Mouse (Mus musculus) midbrain, embryonic 10.5 days (tissue): ENCODE measurements around the gene Hsbp1. TPM values are rescaled to one million over a fixed set of nuclear protein-coding genes. Genes with fewer than 3 reads are reported as not detected.
"Not testable (repeated sequence)": the region's sequence is repeated elsewhere in the genome, so short reads cannot be mapped to it uniquely, and the experiment has no call there.

ENCODE experiments used
- DNase-seq: peaks from one replicate; pipeline ENCODE4 v3.0.0-alpha.2; 2017; ENCODE audit warnings: low spot score
- H3K27ac ChIP-seq: fragments of 300-500 bp; sonication (generic); replicated peaks from 2 replicates; pipeline ENCODE4 v1.5.1; 2016; ENCODE audit warnings: mild to moderate bottlenecking
- H3K27me3 ChIP-seq: fragments of 300-500 bp; sonication (generic); 2 replicates; pipeline ENCODE4 v1.6.1; 2016; ENCODE audit warnings: low read depth, mild to moderate bottlenecking; ENCODE audit not compliant: poor library complexity, severe bottlenecking
- H3K36me3 ChIP-seq: fragments of 300-500 bp; sonication (generic); 2 replicates; pipeline ENCODE4 v1.6.1; 2016; ENCODE audit warnings: mild to moderate bottlenecking, moderate library complexity
- H3K4me1 ChIP-seq: fragments of 300-500 bp; sonication (generic); 2 replicates; pipeline ENCODE4 v1.6.1; 2016
- H3K4me3 ChIP-seq: fragments of 300-500 bp; sonication (generic); 2 replicates; pipeline ENCODE4 v1.5.1; 2016; ENCODE audit warnings: mild to moderate bottlenecking, moderate library complexity
- H3K9me3 ChIP-seq: fragments of 300-500 bp; sonication (generic); replicated peaks from 2 replicates; pipeline ENCODE4 v1.6.1; 2016; ENCODE audit warnings: mild to moderate bottlenecking
- WGBS: fragments of 180-500 bp; shearing (Covaris S2); methylation state at CpG from one replicate; pipeline ENCODE4 v1.1.7; 2016; 5-methylcytosine and 5-hydroxymethylcytosine counted together
- polyA plus RNA-seq: library from polyadenylated mRNA; unstranded; fragments of >200 nt; fragmentation: Nextera tagmentation; extraction: Ambion mirVana; gene quantifications from 2 replicates; pipeline ENCODE4 v1.2.1, GENCODE M21; 2016

Gene Hsbp1
- polyA plus RNA-seq, 1 experiment from 2014 or later = 267 TPM

- H3K4me1 ChIP-seq = no peaks in the 10 kb centered on the region
- H3K9me3 ChIP-seq = no peaks in the 10 kb centered on the region
- DNase-seq = no peak
- H3K36me3 ChIP-seq = peaks cover 32% of the 10 kb centered on the region
- H3K27me3 ChIP-seq = no peaks in the 10 kb centered on the region
- no peak overlapping the region for H3K27ac ChIP-seq
- no peak overlapping the region for H3K4me3 ChIP-seq
- 90% methylated on average over 10 of the region's 10 CpGs for WGBS
These were observed 8.8 kb downstream of the Hsbp1 start for GRCm38 (mm10) chr8:119352977-119353658.

GRCm38 (mm10) chr8:119353659-119354023, 9.4 kb downstream of the Hsbp1 start:
- Histone ChIP-seq H3K27me3 (no peaks in the 10 kb centered on the region), H3K36me3 (peaks cover 27% of the 10 kb centered on the region), H3K4me3 (no peak overlapping the region), H3K4me1 (no peaks in the 10 kb centered on the region), H3K27ac (no peak overlapping the region), H3K9me3 (no peaks in the 10 kb centered on the region)
- 89% methylated on average over 6 of the region's 6 CpGs for WGBS
- no peak for DNase-seq

GRCm38 (mm10) chr8:119356631-119357030, 12.3 kb downstream of the Hsbp1 start:
- not testable (repeated sequence) for DNase-seq

GRCm38 (mm10) chr8:119358175-119358574, 13.9 kb downstream of the Hsbp1 start:
- 82% methylated on average over 7 of the region's 7 CpGs for WGBS
- H3K27ac ChIP-seq = no peak overlapping the region
- no peak for DNase-seq

More at GRCm38 (mm10) chr8:119356631-119357030, 12.3 kb downstream of the Hsbp1 start:
- not testable (repeated sequence) for H3K4me1 ChIP-seq, H3K9me3 ChIP-seq, H3K36me3 ChIP-seq, H3K27ac ChIP-seq, H3K27me3 ChIP-seq, H3K4me3 ChIP-seq
- 63% methylated on average over 5 of the region's 5 CpGs for WGBS

GRCm38 (mm10) chr8:119358836-119359235, 14.5 kb downstream of the Hsbp1 start:
- H3K4me3 ChIP-seq = no peak overlapping the region
- no peaks in the 10 kb centered on the region for H3K9me3 ChIP-seq
- no peaks in the 10 kb centered on the region for H3K27me3 ChIP-seq
- H3K36me3 ChIP-seq = no peaks in the 10 kb centered on the region
- peak; percentile 50 for DNase-seq
- H3K4me1 ChIP-seq = peaks cover 4% of the 10 kb centered on the region; the same call in 1 of the 2 replicates
- H3K27ac ChIP-seq = no peak overlapping the region
- 48% methylated on average over 14 of the region's 14 CpGs for WGBS

More at GRCm38 (mm10) chr8:119358175-119358574, 13.9 kb downstream of the Hsbp1 start:
- H3K4me1 ChIP-seq = peaks cover 4% of the 10 kb centered on the region; the same call in 1 of the 2 replicates
- no peak overlapping the region for H3K4me3 ChIP-seq
- H3K27me3 ChIP-seq = no peaks in the 10 kb centered on the region
- no peaks in the 10 kb centered on the region for H3K9me3 ChIP-seq
- H3K36me3 ChIP-seq = no peaks in the 10 kb centered on the region

- no peak overlapping the region for H3K27ac ChIP-seq
- peaks cover 4% of the 10 kb centered on the region; the same call in 1 of the 2 replicates for H3K4me1 ChIP-seq
- no peaks in the 10 kb centered on the region for H3K36me3 ChIP-seq
- no peak for DNase-seq
- no peaks in the 10 kb centered on the region for H3K27me3 ChIP-seq
- 74% methylated on average over 8 of the region's 8 CpGs for WGBS
- no peak overlapping the region for H3K4me3 ChIP-seq
- H3K9me3 ChIP-seq = no peaks in the 10 kb centered on the region
These were observed 16.5 kb downstream of the Hsbp1 start for GRCm38 (mm10) chr8:119360686-119361295.

GRCm38 (mm10) chr8:119374716-119375115, 30.4 kb downstream of the Hsbp1 start:
- not testable (repeated sequence) for DNase-seq, H3K9me3 ChIP-seq
- WGBS = 90% methylated on average over 9 of the region's 9 CpGs

GRCm38 (mm10) chr8:119378476-119378875, 34.2 kb downstream of the Hsbp1 start:
- Histone ChIP-seq H3K27ac (no peak overlapping the region), H3K27me3 (no peaks in the 10 kb centered on the region), H3K4me3 (no peak overlapping the region), H3K9me3 (no peaks in the 10 kb centered on the region), H3K36me3 (no peaks in the 10 kb centered on the region), H3K4me1 (no peaks in the 10 kb centered on the region)
- WGBS = 65% methylated on average over 7 of the region's 7 CpGs
- no peak for DNase-seq

More at GRCm38 (mm10) chr8:119374716-119375115, 30.4 kb downstream of the Hsbp1 start:
- not testable (repeated sequence) for H3K36me3 ChIP-seq, H3K4me3 ChIP-seq, H3K27me3 ChIP-seq, H3K4me1 ChIP-seq, H3K27ac ChIP-seq

- H3K27ac ChIP-seq = no peak overlapping the region
- 40% methylated on average over 4 of the region's 4 CpGs for WGBS
- H3K4me3 ChIP-seq = no peak overlapping the region
- no peaks in the 10 kb centered on the region for H3K36me3 ChIP-seq
- no peaks in the 10 kb centered on the region for H3K4me1 ChIP-seq
- peak; percentile 29 for DNase-seq
- H3K9me3 ChIP-seq = no peaks in the 10 kb centered on the region
- H3K27me3 ChIP-seq = no peaks in the 10 kb centered on the region
These were observed 36.3 kb downstream of the Hsbp1 start for GRCm38 (mm10) chr8:119380619-119381018.

GRCm38 (mm10) chr8:119384478-119384877, 40.2 kb downstream of the Hsbp1 start:
- H3K9me3 ChIP-seq = no peaks in the 10 kb centered on the region
- WGBS = 29% methylated on average over 10 of the region's 10 CpGs
- no peak overlapping the region for H3K4me3 ChIP-seq
- H3K27ac ChIP-seq = no peak overlapping the region
- no peaks in the 10 kb centered on the region for H3K4me1 ChIP-seq
- no peaks in the 10 kb centered on the region for H3K27me3 ChIP-seq
- DNase-seq = peak; percentile 57
- no peaks in the 10 kb centered on the region for H3K36me3 ChIP-seq

- 80% methylated on average over 6 of the region's 6 CpGs for WGBS
- DNase-seq = no peak
- Histone ChIP-seq H3K27ac (no peak overlapping the region), H3K36me3 (no peaks in the 10 kb centered on the region), H3K4me3 (no peak overlapping the region), H3K9me3 (no peaks in the 10 kb centered on the region), H3K4me1 (no peaks in the 10 kb centered on the region), H3K27me3 (no peaks in the 10 kb centered on the region)
These were observed 41.6 kb downstream of the Hsbp1 start for GRCm38 (mm10) chr8:119385854-119386253.

GRCm38 (mm10) chr8:119386988-119387387, 42.7 kb downstream of the Hsbp1 start:
- no peaks in the 10 kb centered on the region for H3K9me3 ChIP-seq
- H3K27me3 ChIP-seq = no peaks in the 10 kb centered on the region
- 79% methylated on average over 6 of the region's 6 CpGs for WGBS
- no peak overlapping the region for H3K27ac ChIP-seq
- H3K36me3 ChIP-seq = no peaks in the 10 kb centered on the region
- DNase-seq = no peak
- no peaks in the 10 kb centered on the region for H3K4me1 ChIP-seq
- no peak overlapping the region for H3K4me3 ChIP-seq

- H3K36me3 ChIP-seq = no peaks in the 10 kb centered on the region; the same call in 1 of the 2 replicates
- no peaks in the 10 kb centered on the region for H3K9me3 ChIP-seq
- peak overlapping the region; percentile 88 for H3K27ac ChIP-seq
- peaks cover 26% of the 10 kb centered on the region for H3K4me1 ChIP-seq
- DNase-seq = no peak
- WGBS = 78% methylated on average over 9 of the region's 9 CpGs
- H3K27me3 ChIP-seq = no peaks in the 10 kb centered on the region
- H3K4me3 ChIP-seq = peak overlapping the region; percentile 90
These were observed 49.8 kb downstream of the Hsbp1 start for GRCm38 (mm10) chr8:119394097-119394496.
